Mouse (Mus musculus): ENCODE data around the gene Ccdc24.

- TF ChIP-seq ZNF384 (IDR thresholded peaks at IDR 0.05; ENCODE audit: low read depth, low read length) (no peak), ZC3H11A (IDR thresholded peaks at IDR 0.05; ENCODE audit: borderline replicate concordance, low read depth, low read length) (no peak), CHD2 (IDR thresholded peaks at IDR 0.05; ENCODE audit: low read depth, low read length) (no peak), HCFC1 (IDR thresholded peaks at IDR 0.05; ENCODE audit: borderline replicate concordance, insufficient read depth, low read length) (no peak), MAFK (IDR thresholded peaks at IDR 0.05; ENCODE audit: insufficient read depth, low read depth, low read length) (no peak)
Observed at GRCm38 (mm10) chr4:117847011-117847410, 25.3 kb downstream of the Ccdc24 start.

Data from ES-E14 (cell line).